Mouse (Mus musculus) cerebellum, postnatal 36 days (tissue): ENCODE measurements at regions not wholly inside any gene's neighbourhood (a gene's known extent, or its start where the extent isn't known, plus 50 kb on each side); places are given as distances from the start of the nearest gene placed in this dataset.
A peak's percentile ranks its signal among the peaks of the same experiment; 100 is the strongest.

ENCODE experiments used
- DNase-seq, 2 experiments: peaks; one replicate each; pipeline ENCODE4 v3.0.0; 2021 to 2022; ENCODE audit warnings: mixed read lengths in 2 of 2

- peak; percentile 41 to 48 for DNase-seq
Measured at GRCm38 (mm10) chr8:115475156-115475555, 232.4 kb downstream of the Maf start.

- no peak for DNase-seq
Measured at GRCm38 (mm10) chr8:115473974-115474373, 233.6 kb downstream of the Maf start.

- DNase-seq = no peak
Measured at GRCm38 (mm10) chr8:115466553-115466952, 241.0 kb downstream of the Maf start.

GRCm38 (mm10) chr8:115466122-115466521 lies 241.5 kb downstream of the Maf start:
- no peak for DNase-seq

DNA sequence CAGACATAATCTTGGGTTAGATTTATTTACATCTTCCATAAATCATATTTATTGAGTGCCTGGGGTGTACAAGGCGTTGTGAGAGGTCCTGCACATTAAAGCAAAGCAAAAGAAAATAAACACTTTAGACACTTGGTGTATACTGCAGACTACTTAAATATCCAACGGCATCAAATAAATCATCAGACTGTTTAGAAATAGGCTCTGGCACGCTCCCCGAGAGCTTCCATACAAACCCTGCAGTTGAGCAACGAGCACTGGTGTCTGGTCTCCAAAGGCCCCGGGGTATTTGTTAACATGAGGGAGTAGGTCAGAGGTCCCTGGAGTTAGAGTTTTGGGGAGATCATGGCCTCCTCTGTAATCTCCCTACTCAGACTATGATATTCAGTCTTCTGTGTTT lies 244.9 kb downstream of the Maf start:
- DNase-seq = no peak

- DNase-seq = no peak
Measured at GRCm38 (mm10) chr8:115458119-115458518, 249.5 kb downstream of the Maf start.

- DNase-seq = no peak
Measured at GRCm38 (mm10) chr8:115450789-115451188, 256.8 kb downstream of the Maf start.

DNA sequence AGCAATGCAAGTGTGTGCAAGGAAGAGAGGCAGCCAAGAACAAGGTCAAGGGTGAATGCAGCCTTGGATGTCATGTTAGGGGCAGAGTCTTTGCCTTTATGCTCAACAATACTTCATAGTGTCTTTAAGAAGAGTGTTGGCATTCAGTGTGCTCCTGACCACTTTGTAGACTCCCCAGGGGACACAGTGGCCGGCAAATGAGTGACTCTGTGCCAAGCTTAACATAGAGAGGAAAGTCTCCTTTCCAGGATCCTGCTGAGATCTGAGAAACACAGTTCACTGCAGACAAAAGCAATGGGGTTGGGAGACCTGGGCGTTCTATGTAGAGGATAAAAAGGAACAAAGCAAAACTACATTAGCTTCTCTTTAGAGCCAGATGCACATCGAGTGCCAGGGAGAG lies 259.2 kb downstream of the Maf start:
- DNase-seq = no peak

DNA sequence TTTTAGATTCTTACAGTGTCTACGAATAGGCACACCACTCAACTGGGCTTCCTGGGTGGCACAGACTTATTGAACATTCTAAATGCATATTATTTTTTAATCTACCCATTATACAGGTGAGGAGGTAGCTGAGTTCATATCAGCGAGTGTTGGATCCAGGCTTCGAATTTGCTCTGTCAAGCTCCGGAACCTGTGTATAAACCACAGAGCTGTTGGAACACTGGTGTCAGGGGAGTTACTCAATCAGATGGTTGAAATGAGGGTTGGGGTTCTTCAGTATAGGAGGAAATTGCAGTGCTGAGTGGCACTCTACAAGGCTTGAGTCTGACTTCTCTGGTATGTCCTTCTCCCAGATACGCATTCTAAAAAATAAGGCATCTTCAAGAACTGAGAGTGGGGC lies 263.1 kb downstream of the Maf start:
- DNase-seq = no peak

- no peak for DNase-seq
Measured at GRCm38 (mm10) chr8:115441943-115442550, 265.5 kb downstream of the Maf start.

DNA sequence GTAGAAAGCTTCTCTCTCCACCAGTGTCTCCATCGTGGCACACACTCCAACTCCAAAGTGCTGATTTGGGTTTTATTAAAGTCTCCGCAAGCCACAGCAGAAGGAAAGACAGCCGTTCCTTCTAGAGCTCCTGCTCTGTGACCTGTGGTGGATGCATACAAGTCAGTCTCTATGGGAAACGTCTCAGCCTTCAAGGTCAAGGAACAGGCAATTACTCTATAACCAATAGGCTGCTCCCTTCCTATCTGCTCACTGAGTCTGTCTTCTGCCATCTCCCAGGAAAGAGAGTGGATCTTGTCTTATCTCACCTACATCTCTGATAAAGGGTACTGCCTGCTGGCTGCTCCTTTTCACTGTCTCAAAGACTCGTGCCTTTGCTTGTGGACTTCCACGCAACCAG lies 266.3 kb downstream of the Maf start:
- no peak for DNase-seq

DNA sequence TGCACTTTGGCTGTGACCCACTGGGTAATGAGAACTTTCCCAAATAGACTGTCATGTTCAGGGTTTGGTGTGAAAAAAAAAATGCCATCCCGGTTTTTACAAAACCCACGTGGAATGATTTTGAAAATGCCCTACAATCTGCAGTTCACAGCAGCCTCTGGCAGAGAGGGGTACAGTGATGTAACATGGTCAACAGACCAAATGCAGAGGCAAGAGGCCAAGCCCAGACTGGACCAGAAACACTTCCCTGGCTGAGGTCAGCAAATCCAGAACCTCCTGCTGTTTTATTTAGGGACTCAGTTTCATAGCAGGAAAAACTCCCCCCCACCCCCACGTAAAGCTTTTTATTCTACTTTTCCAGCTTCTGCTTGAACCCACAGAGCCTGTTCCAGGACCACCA lies 267.4 kb downstream of the Maf start:
- peak; percentile 37 to 50 for DNase-seq

- peak in 1 of 2 experiments; percentile 44 for DNase-seq
Measured at GRCm38 (mm10) chr8:115439512-115439911, 268.1 kb downstream of the Maf start.

DNA sequence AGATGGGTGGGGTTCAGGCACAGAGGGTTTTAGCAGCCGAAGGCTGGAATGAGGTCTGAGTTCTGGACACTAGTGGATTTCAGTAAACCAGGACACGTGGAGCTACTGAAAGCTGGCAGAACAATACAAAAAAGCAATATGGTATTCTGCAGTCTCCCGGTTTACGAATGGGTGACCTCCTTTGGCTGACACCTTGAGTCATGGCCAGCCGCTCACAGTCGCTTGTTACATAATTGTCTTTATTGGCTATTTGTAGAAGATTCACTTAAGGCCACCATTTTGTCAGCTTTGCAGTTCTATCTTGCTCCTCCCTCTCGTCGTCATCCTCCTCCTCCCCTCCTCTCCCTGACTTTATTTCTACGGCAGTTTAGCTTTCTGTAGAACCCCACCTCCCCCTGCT lies 269.6 kb downstream of the Maf start:
- DNase-seq = no peak

DNA sequence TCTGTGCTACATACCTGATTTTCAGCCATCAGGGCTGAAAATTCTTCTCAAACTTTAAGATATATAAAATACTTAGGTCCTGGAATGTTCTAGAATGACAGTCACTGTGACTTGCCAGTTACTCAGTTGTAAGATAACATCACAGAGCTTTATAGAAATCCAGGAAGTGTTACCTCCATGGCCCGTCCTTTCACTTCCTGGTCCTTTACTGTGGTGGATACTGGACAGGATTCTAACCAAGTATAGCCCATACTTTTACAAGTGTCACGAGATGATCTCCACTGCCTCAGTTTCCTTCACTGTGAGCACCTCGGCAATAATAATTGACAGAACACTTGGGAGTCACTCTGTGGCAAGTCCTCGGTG lies 271.3 kb downstream of the Maf start:
- no peak for DNase-seq

DNA sequence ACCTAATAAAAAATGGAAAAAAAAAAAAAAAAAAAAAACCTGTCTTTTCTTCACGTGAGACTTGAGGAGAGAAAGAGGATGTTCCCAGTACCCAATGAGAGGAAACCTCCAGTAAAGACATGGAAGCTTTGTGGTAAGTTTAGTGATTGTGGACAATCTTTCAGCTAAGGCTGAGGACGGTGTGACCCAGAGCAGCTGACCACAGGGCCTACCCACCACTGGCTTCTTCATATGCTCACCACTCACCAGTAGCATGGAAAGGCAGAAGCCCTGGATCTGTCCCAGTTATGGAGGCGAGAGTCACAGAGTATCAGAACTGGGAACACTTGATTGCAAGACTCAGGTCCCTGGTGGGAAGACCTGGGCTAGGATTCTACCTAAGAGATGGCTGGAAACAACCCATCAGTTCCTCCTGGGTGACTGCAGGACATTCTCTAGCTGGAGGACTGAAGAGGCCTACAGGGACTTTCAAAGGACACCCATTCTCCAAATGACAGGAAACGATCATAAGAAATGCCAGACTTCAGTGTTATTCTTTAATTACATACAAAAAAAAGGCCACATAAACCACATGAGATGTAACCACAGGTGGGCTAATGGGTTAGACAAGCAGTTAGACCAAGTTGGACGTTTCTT lies 271.8 kb downstream of the Maf start:
- no peak for DNase-seq

GRCm38 (mm10) chr8:115432396-115433040 lies 275.1 kb downstream of the Maf start:
- peak; percentile 80 to 81 for DNase-seq

DNA sequence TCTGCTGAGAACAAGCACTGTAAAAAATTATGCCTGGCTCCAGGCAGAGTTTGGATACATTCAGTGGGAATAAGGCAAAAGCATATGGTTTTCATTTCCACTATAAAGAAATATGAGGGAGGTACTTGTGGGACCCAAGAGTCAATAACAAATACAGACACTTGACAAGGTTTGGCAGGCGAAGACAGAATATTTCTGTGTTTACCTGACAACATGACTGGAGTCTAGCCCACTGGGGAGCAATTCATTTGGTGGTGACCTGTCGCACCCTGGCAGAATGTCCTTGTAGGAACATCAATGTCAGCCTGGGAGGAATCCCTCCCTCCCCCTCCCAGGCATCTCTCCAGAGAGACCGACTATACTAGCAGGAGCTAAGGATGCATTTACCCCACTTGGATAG lies 276.8 kb downstream of the Maf start:
- no peak for DNase-seq

GRCm38 (mm10) chr8:115429291-115429883 lies 278.2 kb downstream of the Maf start:
- DNase-seq = no peak

GRCm38 (mm10) chr8:115428528-115429290 lies 278.9 kb downstream of the Maf start:
- no peak for DNase-seq

DNA sequence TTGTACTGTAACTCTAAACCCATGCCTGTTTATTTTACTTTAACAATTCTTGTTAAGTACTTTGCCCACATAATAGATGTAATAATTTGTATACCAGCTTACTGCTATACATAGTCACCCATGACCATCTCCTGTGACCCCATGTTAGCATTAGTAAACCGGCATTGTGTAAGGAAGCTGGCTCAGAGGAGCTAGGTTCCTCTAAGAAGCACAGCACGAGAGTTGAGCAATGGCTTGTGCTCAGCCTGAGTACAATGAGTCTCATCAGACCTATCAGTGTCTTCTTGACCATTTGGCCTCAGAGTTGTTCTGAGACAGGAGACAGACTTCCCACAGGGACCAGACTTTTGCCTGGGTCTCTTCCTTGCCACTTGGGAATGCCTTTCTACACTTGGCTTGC lies 279.6 kb downstream of the Maf start:
- no peak for DNase-seq

DNA sequence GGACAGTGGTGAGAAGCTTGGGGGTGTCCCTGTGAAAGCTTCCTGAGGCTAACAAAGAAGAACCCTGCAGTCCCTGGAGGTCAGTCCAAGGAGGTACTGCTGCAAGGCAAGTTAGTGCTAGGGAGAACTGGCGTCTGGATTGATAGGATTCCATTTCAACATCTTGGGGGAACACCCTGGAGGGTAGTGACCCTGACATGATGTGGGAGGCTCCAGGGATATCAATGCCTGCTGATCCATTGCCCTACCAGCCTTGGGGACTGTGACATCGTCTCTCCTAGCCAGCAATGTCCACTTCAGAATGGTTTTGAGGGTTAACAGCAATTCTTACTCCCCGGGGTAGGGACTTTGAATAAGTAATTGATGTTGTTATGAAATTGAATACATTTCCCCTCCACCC lies 280.1 kb downstream of the Maf start:
- no peak for DNase-seq

DNA sequence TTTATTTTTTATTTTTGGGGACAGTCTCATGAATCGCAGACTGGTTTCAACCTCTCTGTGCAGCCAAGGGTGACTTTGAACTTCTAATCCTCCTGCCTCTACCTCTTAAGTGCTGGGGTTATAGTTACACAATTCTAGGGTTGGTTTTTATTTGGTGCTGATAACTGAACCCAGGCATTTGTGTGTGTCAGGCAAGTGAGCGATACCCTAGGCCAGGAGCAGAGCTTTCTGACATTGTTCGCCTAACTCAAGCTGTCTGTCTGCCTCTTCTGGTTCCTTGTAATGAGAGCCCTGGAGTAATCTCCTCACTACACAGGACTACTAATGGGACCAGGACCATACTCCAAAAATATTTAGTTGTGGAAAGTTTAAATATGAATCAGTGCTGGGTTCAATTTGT lies 281.1 kb downstream of the Maf start:
- DNase-seq = no peak
